Mouse (Mus musculus) 3T3-L1 (cell line): ENCODE results near the gene Igf1.

Source experiments
- DNase-seq: peaks from one replicate; pipeline ENCODE4 v3.0.0-alpha.2; 2015; ENCODE audit warnings: low read depth, low spot score

Gene Igf1

GRCm38 (mm10) chr10:87895351-87895750 is 37.3 kb downstream of the Igf1 start:
- DNase-seq, result no peak

GRCm38 (mm10) chr10:87897331-87897730 is 39.3 kb downstream of the Igf1 start:
- no peak for DNase-seq

- no peak for DNase-seq
Observed at GRCm38 (mm10) chr10:87898826-87899225, 40.8 kb downstream of the Igf1 start.

- no peak for DNase-seq
Observed at GRCm38 (mm10) chr10:87901916-87902315, 43.9 kb downstream of the Igf1 start.

- DNase-seq, result no peak
Observed at GRCm38 (mm10) chr10:87904324-87904723, 46.3 kb downstream of the Igf1 start.

GRCm38 (mm10) chr10:87905087-87905486 is 47.0 kb downstream of the Igf1 start:
- DNase-seq, result no peak

- DNase-seq, result no peak
Observed at GRCm38 (mm10) chr10:87906121-87906520, 48.1 kb downstream of the Igf1 start.

GRCm38 (mm10) chr10:87906757-87907307 is 48.8 kb downstream of the Igf1 start:
- no peak for DNase-seq

GRCm38 (mm10) chr10:87913852-87914251 is 55.8 kb downstream of the Igf1 start:
- DNase-seq, result no peak

GRCm38 (mm10) chr10:87914932-87915331 is 56.9 kb downstream of the Igf1 start:
- no peak for DNase-seq

- DNase-seq, result no peak
Observed at GRCm38 (mm10) chr10:87915782-87916181, 57.7 kb downstream of the Igf1 start.

- DNase-seq, result no peak
Observed at GRCm38 (mm10) chr10:87922263-87922662, 64.2 kb downstream of the Igf1 start.

- peak; percentile 16 for DNase-seq
Observed at GRCm38 (mm10) chr10:87926564-87926963, 68.5 kb downstream of the Igf1 start.

- DNase-seq, result peak; percentile 88
Observed at GRCm38 (mm10) chr10:87927131-87927609, 69.1 kb downstream of the Igf1 start.

GRCm38 (mm10) chr10:87948192-87948591 is 90.1 kb downstream of the Igf1 start:
- DNase-seq, result no peak

GRCm38 (mm10) chr10:87971536-87971935 is 113.5 kb downstream of the Igf1 start:
- peak; percentile 56 for DNase-seq

GRCm38 (mm10) chr10:87973911-87974631 is 116.0 kb downstream of the Igf1 start:
- no peak for DNase-seq

- DNase-seq, result no peak
Observed at GRCm38 (mm10) chr10:87985375-87985774, 127.3 kb downstream of the Igf1 start.

- no peak for DNase-seq
Observed at GRCm38 (mm10) chr10:87986201-87986600, 128.1 kb downstream of the Igf1 start.
